Mouse (Mus musculus) liver, embryonic 11.5 days (tissue): Measurements from ENCODE around the gene Uvssa. TPM values are rescaled to one million over a fixed set of nuclear protein-coding genes. Genes with fewer than 3 reads are reported as not detected.
A peak's percentile ranks its signal among the peaks of the same experiment; 100 is the strongest.

Source experiments
- ATAC-seq: fragments of 200-750 bp; cut with Nextera tagmentation; replicated peaks from 2 replicates; pipeline ENCODE4 v1.8.0; 2017; ENCODE audit warnings: moderate number of reproducible peaks, mild to moderate bottlenecking, moderate TSS enrichment, moderate library complexity; ENCODE audit not compliant: low FRiP score
- DNase-seq: peaks from one replicate; pipeline ENCODE4 v3.0.0-alpha.2; 2017; ENCODE audit warnings: low spot score
- H3K27ac ChIP-seq: fragments of 300-500 bp; sonication (generic); 2 replicates; pipeline ENCODE4 v1.5.1; 2014; ENCODE audit warnings: mild to moderate bottlenecking, low read depth, low read length, control low read depth
- H3K27me3 ChIP-seq: fragments of 300-500 bp; sonication (generic); replicated peaks from 2 replicates; pipeline ENCODE4 v1.6.1; 2014; ENCODE audit warnings: low read length, mixed read lengths; ENCODE audit not compliant: control insufficient read depth, insufficient read depth
- H3K36me3 ChIP-seq: fragments of 300-500 bp; sonication (generic); 2 replicates; pipeline ENCODE4 v1.6.1; 2014; ENCODE audit warnings: mild to moderate bottlenecking, low read length, moderate library complexity, mixed read lengths; ENCODE audit not compliant: control insufficient read depth, insufficient read depth
- H3K4me1 ChIP-seq: fragments of 300-500 bp; sonication (generic); replicated peaks from 2 replicates; pipeline ENCODE4 v1.6.1; 2014; ENCODE audit warnings: low read length, mixed read lengths; ENCODE audit not compliant: control insufficient read depth, insufficient read depth
- H3K4me2 ChIP-seq: fragments of 300-500 bp; sonication (generic); 2 replicates; pipeline ENCODE4 v1.6.1; 2014; ENCODE audit warnings: mild to moderate bottlenecking, control low read depth, moderate library complexity
- H3K4me3 ChIP-seq: fragments of 300-500 bp; sonication (generic); 2 replicates; pipeline ENCODE4 v1.5.1; 2014; ENCODE audit warnings: low read depth, low read length, control low read depth
- H3K9ac ChIP-seq: fragments of 300-500 bp; sonication (generic); 2 replicates; pipeline ENCODE4 v1.6.1; 2014; ENCODE audit warnings: low read depth, low read length, control low read depth
- H3K9me3 ChIP-seq: fragments of 300-500 bp; sonication (generic); 2 replicates; pipeline ENCODE4 v1.6.1; 2016; ENCODE audit warnings: low read length, inconsistent platforms, mixed read lengths; ENCODE audit not compliant: control insufficient read depth
- WGBS: fragments of 180-500 bp; shearing (Covaris S2); extraction: QIAGEN DNeasy Blood & Tissue Kit; methylation state at CpG from one replicate; pipeline ENCODE4 v1.1.7; 2014; 5-methylcytosine and 5-hydroxymethylcytosine counted together
- polyA plus RNA-seq: library from polyadenylated mRNA; unstranded; fragments of >200 nt; fragmentation: Nextera tagmentation; extraction: Ambion mirVana; gene quantifications from 2 replicates; pipeline ENCODE4 v1.2.1, GENCODE M21; 2014

Gene Uvssa
- polyA plus RNA-seq, 1 experiment from 2014 or later: 5.6 TPM

DNA sequence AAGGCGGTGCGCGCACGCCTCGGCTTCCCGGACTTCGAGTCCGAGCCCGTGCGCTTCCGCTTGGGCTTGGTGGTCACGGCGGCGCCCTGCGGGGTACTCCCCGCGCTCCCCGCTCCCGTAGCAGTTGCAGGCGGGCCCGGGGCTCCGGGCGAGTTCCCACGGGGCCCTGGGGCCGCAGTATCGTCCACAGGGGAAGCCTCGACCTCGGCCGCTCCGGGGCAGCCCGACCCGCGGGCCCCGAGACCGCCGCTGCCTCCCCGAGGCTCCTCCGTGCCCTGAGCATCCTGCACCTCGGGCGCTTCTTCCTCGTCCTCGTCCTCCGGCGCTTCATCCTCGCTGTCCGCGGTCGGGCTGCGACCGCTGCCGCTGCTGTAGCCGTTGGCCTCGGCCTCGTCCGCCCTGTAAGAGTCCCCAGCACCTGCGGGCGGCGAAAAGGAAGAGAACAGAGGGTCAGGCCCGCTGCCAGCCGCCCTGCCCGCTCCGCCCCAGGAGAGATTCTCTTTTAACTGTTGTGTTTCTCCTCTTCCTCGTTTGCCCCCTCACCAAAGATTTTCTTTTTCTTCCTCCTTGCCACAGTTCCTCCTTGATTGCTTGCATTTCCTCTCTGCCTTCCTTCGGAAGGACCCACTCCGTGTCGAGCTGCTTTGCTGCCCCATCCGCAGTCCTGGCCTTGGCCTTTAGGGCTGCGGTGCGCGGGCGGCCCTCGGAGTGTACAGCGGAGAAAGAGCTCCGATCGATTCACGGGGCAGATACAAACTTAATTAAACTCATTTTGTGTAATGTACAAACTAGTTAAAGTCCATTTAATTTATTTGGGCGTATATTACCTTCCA lies 53.0 kb downstream of the Uvssa start:
- peak overlapping the region; percentile 38 for H3K4me2 ChIP-seq
- peaks cover 10% of the 10 kb centered on the region; the same call in 1 of the 2 replicates for H3K4me1 ChIP-seq
- no peaks in the 10 kb centered on the region for H3K36me3 ChIP-seq
- DNase-seq (no peak), ATAC-seq (no peak)
- WGBS: 1% methylated on average over 77 of the region's 77 CpGs
- no peaks in the 10 kb centered on the region for H3K9me3 ChIP-seq
- H3K27ac ChIP-seq: no peak overlapping the region
- peaks cover 97% of the 10 kb centered on the region for H3K27me3 ChIP-seq
- H3K9ac ChIP-seq: no peak overlapping the region
- H3K4me3 ChIP-seq: peak overlapping the region; percentile 20; the same call in 1 of the 2 replicates

DNA sequence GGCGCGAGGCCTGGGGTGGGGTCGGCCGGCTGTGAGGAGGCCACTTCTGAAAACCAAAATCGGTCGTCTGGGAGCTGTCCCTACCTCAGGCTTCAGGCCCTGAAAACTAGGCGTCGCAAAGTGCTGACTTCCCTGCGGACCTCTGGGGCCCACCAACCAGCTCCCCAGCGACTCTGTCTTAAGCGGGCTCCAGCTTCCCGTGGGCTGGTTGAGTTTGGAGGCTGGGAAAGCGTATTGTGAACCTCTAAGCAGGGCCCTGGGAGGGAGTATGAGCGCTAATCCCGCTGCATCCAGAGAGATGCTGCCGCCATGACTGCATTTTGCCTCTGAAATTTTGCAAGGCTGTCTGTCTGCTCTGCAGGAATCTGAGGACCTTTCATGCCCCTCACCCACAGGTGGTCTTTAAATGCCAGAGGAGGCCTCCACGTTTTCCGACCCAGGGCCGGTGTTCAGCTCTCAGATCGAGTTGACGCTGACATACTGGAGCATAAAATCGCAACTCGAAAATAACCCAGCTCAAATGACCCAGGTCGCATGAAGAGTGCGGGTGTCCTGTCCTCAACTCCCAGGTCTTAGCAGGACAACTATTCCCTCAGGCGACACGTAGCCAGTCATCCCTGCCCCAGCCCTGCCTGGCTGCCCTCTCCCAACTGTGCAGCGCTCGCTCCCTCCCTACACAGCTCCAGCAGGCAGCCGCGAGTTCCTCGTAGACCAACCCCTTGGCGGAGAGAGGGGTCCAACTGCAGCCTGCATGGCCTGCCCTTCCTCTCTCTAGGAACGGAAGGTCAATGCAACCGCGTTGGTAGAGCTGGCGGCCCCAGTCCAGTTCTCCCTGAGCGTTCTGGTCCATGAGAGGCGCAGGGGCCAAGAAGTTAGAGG lies 53.9 kb downstream of the Uvssa start:
- H3K27me3 ChIP-seq: peaks cover 98% of the 10 kb centered on the region
- H3K27ac ChIP-seq: no peak overlapping the region
- no peak overlapping the region for H3K4me2 ChIP-seq
- no peak overlapping the region for H3K4me3 ChIP-seq
- H3K4me1 ChIP-seq: peaks cover 10% of the 10 kb centered on the region; the same call in 1 of the 2 replicates
- WGBS: 1% methylated on average over 39 of the region's 39 CpGs
- ATAC-seq (no peak), DNase-seq (no peak)
- no peaks in the 10 kb centered on the region for H3K36me3 ChIP-seq
- H3K9ac ChIP-seq: no peak overlapping the region
- H3K9me3 ChIP-seq: no peaks in the 10 kb centered on the region

DNA sequence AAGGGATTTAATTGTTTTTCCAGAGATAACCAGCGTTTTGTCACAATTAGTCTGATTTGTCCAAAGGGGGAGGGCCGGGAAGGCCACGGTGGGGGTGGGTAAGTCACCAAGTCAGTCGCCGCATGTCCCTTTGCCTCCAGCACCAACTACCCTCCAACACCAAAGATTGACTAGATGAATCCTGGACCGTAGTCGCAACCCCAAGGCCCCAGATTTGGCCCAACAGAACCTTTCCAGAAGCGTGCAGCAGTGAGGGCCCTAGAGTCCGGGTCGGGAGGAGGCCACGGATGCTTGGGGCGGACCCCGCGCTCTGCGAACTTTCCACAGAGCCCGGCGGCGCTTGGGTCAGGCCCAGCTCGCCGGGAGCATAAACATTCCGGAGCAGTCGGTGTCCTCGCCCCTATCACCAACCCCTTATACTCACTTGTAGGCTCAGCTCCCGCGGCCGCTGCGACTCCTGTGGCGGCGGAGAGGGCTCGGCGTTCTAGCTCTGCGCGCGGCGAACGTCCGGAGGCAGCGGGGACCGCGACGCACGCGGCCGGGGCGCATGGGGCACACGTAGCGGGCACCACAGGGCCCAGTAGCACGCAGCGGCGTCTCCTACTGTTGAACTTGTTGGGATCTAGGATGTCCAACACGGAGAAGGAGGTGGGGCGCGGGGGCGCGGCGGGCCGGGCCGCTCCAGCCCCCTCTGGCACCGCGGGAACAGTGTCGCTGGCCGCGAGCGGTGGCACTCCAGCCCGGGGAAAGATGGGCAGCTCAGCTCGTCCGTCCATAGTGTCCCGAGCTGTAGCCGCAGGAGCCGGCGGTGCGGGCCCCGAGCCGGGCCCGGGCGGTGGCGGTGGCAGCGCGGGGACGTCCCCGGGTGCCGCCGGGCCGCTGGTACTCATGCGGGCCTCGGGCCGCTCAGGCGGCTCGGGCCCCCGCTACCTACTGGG lies 55.1 kb downstream of the Uvssa start, which contains the start of gene Nkx1-1:
Nkx1-1 (minus strand) TSS at position 776 of the 938 bp plus-strand sequence.
- peaks cover 10% of the 10 kb centered on the region; the same call in 1 of the 2 replicates for H3K4me1 ChIP-seq
- WGBS: 2% methylated on average over 89 of the region's 90 CpGs
- H3K4me2 ChIP-seq: peak within 1 kb of the TSS; percentile 36
- DNase-seq: no peak
- no peak within 1 kb of the TSS for H3K9ac ChIP-seq
- peaks cover 99% of the 10 kb centered on the region for H3K27me3 ChIP-seq
- no peaks in the 10 kb centered on the region for H3K9me3 ChIP-seq
- no peak for ATAC-seq
- H3K36me3 ChIP-seq: no peaks in the 10 kb centered on the region
- peak within 1 kb of the TSS; percentile 2; the same call in 1 of the 2 replicates for H3K4me3 ChIP-seq
- no peak within 1 kb of the TSS for H3K27ac ChIP-seq

- 2% methylated on average over 58 of the region's 60 CpGs for WGBS
- DNase-seq: no peak
- H3K4me3 ChIP-seq: peak overlapping the region; percentile 2; the same call in 1 of the 2 replicates
These were observed 55.9 kb downstream of the Uvssa start for GRCm38 (mm10) chr5:33434141-33434780.

DNA sequence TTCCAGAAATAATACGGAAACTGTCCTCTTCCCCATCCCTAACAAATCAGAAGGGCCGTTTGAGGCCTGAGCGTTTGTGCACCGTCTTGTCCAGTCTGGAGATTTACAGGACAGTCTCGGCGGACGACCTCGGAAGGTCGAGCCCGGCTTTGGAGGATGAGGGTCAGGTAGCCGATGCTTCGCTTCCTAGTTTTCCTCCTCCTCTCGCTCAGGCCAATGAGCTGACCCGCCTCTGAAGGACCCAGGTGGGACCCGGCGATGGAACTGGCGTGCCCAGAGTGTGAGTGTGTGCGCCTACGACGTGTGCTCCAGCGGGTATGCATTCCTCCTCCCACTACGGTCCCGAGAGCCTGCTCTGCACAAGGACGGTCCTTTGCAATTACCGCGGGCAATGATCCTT lies 56.8 kb downstream of the Uvssa start:
- H3K9me3 ChIP-seq: no peaks in the 10 kb centered on the region
- H3K4me2 ChIP-seq: no peak overlapping the region
- H3K27me3 ChIP-seq: peaks cover 89% of the 10 kb centered on the region
- peaks cover 10% of the 10 kb centered on the region; the same call in 1 of the 2 replicates for H3K4me1 ChIP-seq
- ATAC-seq: no peak
- no peak overlapping the region for H3K9ac ChIP-seq
- DNase-seq: no peak
- H3K4me3 ChIP-seq: no peak overlapping the region
- no peaks in the 10 kb centered on the region for H3K36me3 ChIP-seq
- H3K27ac ChIP-seq: no peak overlapping the region
- WGBS: 8% methylated on average over 26 of the region's 26 CpGs

More at GRCm38 (mm10) chr5:33434141-33434780, 55.9 kb downstream of the Uvssa start:
- Histone ChIP-seq H3K27me3 (peaks cover 98% of the 10 kb centered on the region), H3K4me2 (peak overlapping the region; percentile 36), H3K9me3 (no peaks in the 10 kb centered on the region), H3K36me3 (no peaks in the 10 kb centered on the region), H3K4me1 (peaks cover 10% of the 10 kb centered on the region; the same call in 1 of the 2 replicates), H3K27ac (no peak overlapping the region), H3K9ac (no peak overlapping the region)
- no peak for ATAC-seq

GRCm38 (mm10) chr5:33435941-33436340 lies 57.6 kb downstream of the Uvssa start:
- peaks cover 81% of the 10 kb centered on the region for H3K27me3 ChIP-seq
- no peak overlapping the region for H3K27ac ChIP-seq
- no peak overlapping the region for H3K4me2 ChIP-seq
- DNase-seq (no peak), ATAC-seq (no peak)
- H3K9ac ChIP-seq: no peak overlapping the region
- H3K4me1 ChIP-seq: peaks cover 7% of the 10 kb centered on the region; the same call in 1 of the 2 replicates
- H3K4me3 ChIP-seq: no peak overlapping the region
- no peaks in the 10 kb centered on the region for H3K9me3 ChIP-seq
- WGBS: 2% methylated on average over 4 of the region's 4 CpGs
- no peaks in the 10 kb centered on the region for H3K36me3 ChIP-seq

- peak; percentile 78 for ATAC-seq
- peak; percentile 88 for DNase-seq
- no peak overlapping the region for H3K4me3 ChIP-seq
- H3K4me2 ChIP-seq: no peak overlapping the region
- H3K36me3 ChIP-seq: no peaks in the 10 kb centered on the region
- H3K27ac ChIP-seq: no peak overlapping the region
- 3% methylated on average over 23 of the region's 23 CpGs for WGBS
- H3K9ac ChIP-seq: no peak overlapping the region
- no peaks in the 10 kb centered on the region for H3K9me3 ChIP-seq
- peaks cover 76% of the 10 kb centered on the region for H3K27me3 ChIP-seq
- peaks cover 5% of the 10 kb centered on the region; the same call in 1 of the 2 replicates for H3K4me1 ChIP-seq
These were observed 59.9 kb downstream of the Uvssa start for GRCm38 (mm10) chr5:33438214-33438613.
